Mouse (Mus musculus) embryonic facial prominence, embryonic 11.5 days (tissue): Measurements from ENCODE around the gene Nckipsd. TPM values are rescaled to one million over a fixed set of nuclear protein-coding genes. Genes with fewer than 3 reads are reported as not detected.

Experiments
- ATAC-seq: fragments of 200-750 bp; cut with Nextera tagmentation; replicated peaks from 2 replicates; pipeline ENCODE4 v1.8.0; 2017; ENCODE audit warnings: low read depth; ENCODE audit not compliant: insufficient number of reproducible peaks, low FRiP score, low TSS enrichment
- DNase-seq: peaks from one replicate; pipeline ENCODE4 v3.0.0-alpha.2; 2015; ENCODE audit warnings: low spot score
- H3K27ac ChIP-seq: fragments of 300-500 bp; sonication (generic); replicated peaks from 2 replicates; pipeline ENCODE4 v1.5.1; 2014; ENCODE audit warnings: mild to moderate bottlenecking, low read depth, low read length, control low read depth
- H3K27me3 ChIP-seq: fragments of 300-500 bp; sonication (generic); 2 replicates; pipeline ENCODE4 v1.6.1; 2014; ENCODE audit warnings: mild to moderate bottlenecking, low read length, moderate library complexity, mixed read lengths; ENCODE audit not compliant: control insufficient read depth, insufficient read depth
- H3K36me3 ChIP-seq: fragments of 300-500 bp; sonication (generic); replicated peaks from 2 replicates; pipeline ENCODE4 v1.6.1; 2014; ENCODE audit warnings: low read depth, mild to moderate bottlenecking, low read length, moderate library complexity, mixed read lengths; ENCODE audit not compliant: control insufficient read depth, insufficient read depth
- H3K4me1 ChIP-seq: fragments of 300-500 bp; sonication (generic); 2 replicates; pipeline ENCODE4 v1.6.1; 2014; ENCODE audit warnings: low read length, mixed read lengths; ENCODE audit not compliant: control insufficient read depth, insufficient read depth
- H3K4me2 ChIP-seq: fragments of 300-500 bp; sonication (generic); 2 replicates; pipeline ENCODE4 v1.6.1; 2014; ENCODE audit warnings: low read depth, mild to moderate bottlenecking, control low read depth, low read length, moderate library complexity
- H3K4me3 ChIP-seq: fragments of 300-500 bp; sonication (generic); 2 replicates; pipeline ENCODE4 v1.5.1; 2014; ENCODE audit warnings: low read depth, low read length, control low read depth
- H3K9ac ChIP-seq: fragments of 300-500 bp; sonication (generic); replicated peaks from 2 replicates; pipeline ENCODE4 v1.6.1; 2014; ENCODE audit warnings: mild to moderate bottlenecking, control low read depth, low read length
- H3K9me3 ChIP-seq: fragments of 300-500 bp; sonication (generic); replicated peaks from 2 replicates; pipeline ENCODE4 v1.6.1; 2016; ENCODE audit warnings: mild to moderate bottlenecking, low read length, inconsistent platforms, mixed read lengths; ENCODE audit not compliant: control insufficient read depth
- WGBS: fragments of 180-500 bp; shearing (Covaris S2); extraction: QIAGEN DNeasy Blood & Tissue Kit; methylation state at CpG from one replicate; pipeline ENCODE4 v1.1.7; 2014; 5-methylcytosine and 5-hydroxymethylcytosine counted together
- polyA plus RNA-seq: library from polyadenylated mRNA; unstranded; fragments of >200 nt; fragmentation: Nextera tagmentation; extraction: Ambion mirVana; gene quantifications from 2 replicates; pipeline ENCODE4 v1.2.1, GENCODE M21; 2014

Gene Nckipsd
- polyA plus RNA-seq, 1 experiment from 2014 or later: 9.1 TPM

DNA sequence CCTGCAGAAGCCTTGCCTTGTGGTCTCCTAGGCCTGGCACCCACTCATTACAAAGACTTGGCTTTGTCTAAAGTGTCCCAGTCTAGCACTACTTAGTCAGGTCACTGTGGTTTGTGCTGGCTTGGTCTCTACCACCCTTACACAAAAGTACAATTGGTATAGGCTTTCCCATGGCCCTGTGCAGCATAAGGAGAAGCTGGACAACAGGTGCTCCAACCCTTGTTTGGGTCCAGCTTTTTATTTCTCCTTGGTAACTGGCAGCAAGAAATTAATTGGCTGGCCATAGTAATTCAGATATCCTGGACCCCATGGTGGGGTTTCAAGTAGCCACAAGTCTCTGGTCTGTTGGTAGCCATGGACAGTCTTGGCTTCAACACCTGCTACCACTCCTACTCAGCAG lies 1.8 kb upstream of the Nckipsd start:
- Histone ChIP-seq H3K9me3 (no peaks in the 10 kb centered on the region), H3K4me2 (no peak overlapping the region), H3K27ac (no peak overlapping the region), H3K4me3 (no peak overlapping the region), H3K4me1 (peaks cover 4% of the 10 kb centered on the region; the same call in 1 of the 2 replicates), H3K36me3 (peaks cover 7% of the 10 kb centered on the region), H3K27me3 (no peaks in the 10 kb centered on the region), H3K9ac (no peak overlapping the region)
- DNase-seq: no peak
- no peak for ATAC-seq

- Histone ChIP-seq H3K27me3 (no peaks in the 10 kb centered on the region), H3K36me3 (peaks cover 7% of the 10 kb centered on the region), H3K27ac (no peak overlapping the region), H3K9me3 (no peaks in the 10 kb centered on the region), H3K9ac (no peak overlapping the region), H3K4me2 (no peak overlapping the region), H3K4me3 (no peak overlapping the region), H3K4me1 (peaks cover 4% of the 10 kb centered on the region; the same call in 1 of the 2 replicates)
- DNase-seq (no peak), ATAC-seq (no peak)
- WGBS: 93% methylated on average over 1 of the region's 1 CpGs
These were observed 1.3 kb upstream of the Nckipsd start for GRCm38 (mm10) chr9:108806831-108807230.

GRCm38 (mm10) chr9:108807674-108808073 lies 494 bp upstream of the Nckipsd start:
- 64% methylated on average over 5 of the region's 5 CpGs for WGBS
- no peak; the same call in 1 of the 2 replicates for ATAC-seq
- Histone ChIP-seq H3K9me3 (no peaks in the 10 kb centered on the region), H3K27me3 (no peaks in the 10 kb centered on the region), H3K27ac (no peak overlapping the region), H3K4me3 (no peak overlapping the region), H3K36me3 (peaks cover 7% of the 10 kb centered on the region), H3K9ac (no peak overlapping the region), H3K4me1 (peaks cover 4% of the 10 kb centered on the region; the same call in 1 of the 2 replicates), H3K4me2 (no peak overlapping the region)
- no peak for DNase-seq

DNA sequence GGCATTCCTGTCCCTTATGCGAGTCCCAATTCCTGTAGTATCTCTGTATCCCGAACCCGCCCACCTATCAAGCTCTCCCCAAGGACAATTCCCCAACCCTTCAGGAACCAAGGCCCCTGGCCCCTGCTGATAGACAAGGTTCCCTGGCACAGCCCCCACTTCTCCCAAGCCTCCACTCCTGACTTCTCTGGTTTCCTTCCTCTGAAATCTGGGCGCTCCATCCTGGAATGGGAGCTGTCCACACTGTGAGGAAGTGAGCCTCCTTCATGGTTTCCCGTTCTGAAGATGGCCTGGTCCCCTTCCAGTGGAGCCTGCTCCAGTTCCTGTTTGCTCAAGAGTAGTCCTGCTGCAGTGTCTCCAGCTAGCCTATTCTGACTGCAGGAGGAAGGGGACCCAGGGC lies 1.0 kb downstream of the Nckipsd start:
- no peak overlapping the region for H3K4me3 ChIP-seq
- ATAC-seq (no peak), DNase-seq (no peak)
- no peaks in the 10 kb centered on the region for H3K9me3 ChIP-seq
- H3K27me3 ChIP-seq: no peaks in the 10 kb centered on the region
- peaks cover 3% of the 10 kb centered on the region; the same call in 1 of the 2 replicates for H3K36me3 ChIP-seq
- peak overlapping the region; percentile 89; the same call in 1 of the 2 replicates for H3K9ac ChIP-seq
- peaks cover 4% of the 10 kb centered on the region; the same call in 1 of the 2 replicates for H3K4me1 ChIP-seq
- 56% methylated on average over 5 of the region's 5 CpGs for WGBS
- H3K4me2 ChIP-seq: peak overlapping the region; percentile 84
- no peak overlapping the region for H3K27ac ChIP-seq

DNA sequence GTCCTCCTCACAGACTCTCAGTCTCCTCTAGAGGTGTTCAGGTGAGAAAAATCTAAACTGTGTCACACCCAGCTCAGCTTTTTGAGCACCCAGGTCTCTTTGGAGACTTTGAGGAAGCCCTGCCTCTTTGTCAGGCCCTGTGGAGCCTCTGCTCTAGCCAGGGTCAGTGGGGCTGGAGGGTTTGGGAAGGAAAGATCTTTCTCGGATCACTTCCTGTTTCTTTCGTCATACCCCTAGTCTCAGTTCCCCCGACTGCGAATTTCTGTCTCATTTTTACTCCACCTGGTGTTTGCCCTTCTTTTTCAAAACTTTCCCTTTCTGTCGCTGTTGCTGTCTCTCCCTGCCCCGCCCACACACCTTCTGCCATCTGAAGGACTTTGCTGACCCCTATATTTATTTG lies 1.6 kb downstream of the Nckipsd start:
- H3K4me1 ChIP-seq: peaks cover 4% of the 10 kb centered on the region; the same call in 1 of the 2 replicates
- WGBS: 83% methylated on average over 6 of the region's 6 CpGs
- H3K9me3 ChIP-seq: no peaks in the 10 kb centered on the region
- H3K27ac ChIP-seq: no peak overlapping the region
- ATAC-seq (no peak), DNase-seq (no peak)
- no peaks in the 10 kb centered on the region for H3K27me3 ChIP-seq
- H3K4me3 ChIP-seq: no peak overlapping the region
- H3K9ac ChIP-seq: no peak overlapping the region
- H3K36me3 ChIP-seq: peaks cover 3% of the 10 kb centered on the region; the same call in 1 of the 2 replicates
- H3K4me2 ChIP-seq: no peak overlapping the region

DNA sequence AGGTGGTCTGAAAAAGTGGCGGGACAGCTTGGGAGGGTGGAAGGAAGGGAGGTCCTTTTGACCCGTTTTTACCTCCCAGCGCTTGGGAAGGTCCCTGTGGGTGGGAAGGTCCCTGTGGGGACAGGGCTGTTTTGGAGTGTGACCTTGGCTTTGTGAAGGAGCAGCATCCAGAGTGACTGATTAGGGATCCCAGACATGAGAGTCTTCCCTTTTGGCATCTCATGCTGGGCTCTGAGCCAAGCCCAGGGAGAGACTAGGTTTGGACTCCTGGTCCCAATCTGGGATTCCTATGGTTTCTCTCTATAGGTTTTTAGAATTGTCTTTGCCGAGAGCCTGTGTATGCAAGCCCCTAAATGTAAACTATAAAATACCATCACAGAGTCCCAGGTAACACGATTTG lies 2.3 kb downstream of the Nckipsd start:
- Histone ChIP-seq H3K9ac (no peak overlapping the region), H3K36me3 (no peaks in the 10 kb centered on the region; the same call in 1 of the 2 replicates), H3K4me2 (no peak overlapping the region), H3K27ac (no peak overlapping the region), H3K9me3 (no peaks in the 10 kb centered on the region), H3K27me3 (no peaks in the 10 kb centered on the region), H3K4me1 (peaks cover 4% of the 10 kb centered on the region; the same call in 1 of the 2 replicates), H3K4me3 (no peak overlapping the region)
- DNase-seq (no peak), ATAC-seq (no peak)
- 86% methylated on average over 5 of the region's 5 CpGs for WGBS

GRCm38 (mm10) chr9:108815557-108815956 lies 7.4 kb downstream of the Nckipsd start:
- no peaks in the 10 kb centered on the region for H3K27me3 ChIP-seq
- no peak overlapping the region for H3K27ac ChIP-seq
- 91% methylated on average over 7 of the region's 7 CpGs for WGBS
- no peak overlapping the region for H3K9ac ChIP-seq
- H3K9me3 ChIP-seq: no peaks in the 10 kb centered on the region
- no peaks in the 10 kb centered on the region for H3K4me1 ChIP-seq
- H3K36me3 ChIP-seq: no peaks in the 10 kb centered on the region; the same call in 1 of the 2 replicates
- no peak for ATAC-seq
- H3K4me2 ChIP-seq: no peak overlapping the region
- H3K4me3 ChIP-seq: no peak overlapping the region
- no peak for DNase-seq

GRCm38 (mm10) chr9:108819495-108819894 lies 11.3 kb downstream of the Nckipsd start:
- 54% methylated on average over 3 of the region's 3 CpGs for WGBS
- Histone ChIP-seq H3K9me3 (no peaks in the 10 kb centered on the region), H3K4me3 (no peak overlapping the region), H3K9ac (no peak overlapping the region), H3K4me2 (no peak overlapping the region), H3K27me3 (peaks cover 7% of the 10 kb centered on the region), H3K27ac (no peak overlapping the region), H3K4me1 (no peaks in the 10 kb centered on the region), H3K36me3 (no peaks in the 10 kb centered on the region; the same call in 1 of the 2 replicates)
- no peak for ATAC-seq
- peak; percentile 62 for DNase-seq
